In genomic region chr8:111717866-111718265, GRCm38 (mm10) we compare ENCODE assay signal across 8 mouse cellular contexts. TPM values are rescaled to one million over a fixed set of nuclear protein-coding genes. Genes with fewer than 3 reads are reported as not detected.
DNase-seq lines count a peak whose midpoint lies in the region; ATAC-seq and TF ChIP-seq lines count a peak whose summit lies in the region.

No protein-coding gene starts in this region.

- peak; percentile 23 to 30 for DNase-seq in right cerebral cortex, postnatal 10 days (ENCODE audit: low spot score in 2 of 2)
- DNase-seq in right cerebral cortex, postnatal 14 days, result no peak
- no peak for DNase-seq in forebrain, embryonic 11.5 days (ENCODE audit: low spot score)
- DNase-seq in liver, postnatal 0 days, result no peak
- no peak for DNase-seq in frontal cortex, adult 2 months (ENCODE audit: extremely low spot score in 1 of 2, low spot score in 1 of 2)
- no peak for DNase-seq in adipocyte (ENCODE audit: low spot score)

- H3K9me3 ChIP-seq in forebrain, embryonic 11.5 days (ENCODE audit: control insufficient read depth, low read length), result no peaks in the 10 kb centered on the region
- no peaks in the 10 kb centered on the region for H3K9me3 ChIP-seq in hindbrain, embryonic 15.5 days
- H3K9me3 ChIP-seq in liver, postnatal 0 days (ENCODE audit: low read length), result no peaks in the 10 kb centered on the region

- peak overlapping the region; percentile 88 for H3K27ac ChIP-seq in forebrain, embryonic 11.5 days (ENCODE audit: low read depth, low read length)
- H3K27ac ChIP-seq in hindbrain, embryonic 15.5 days (replicated peaks), result peak overlapping the region; percentile 88
- peak overlapping the region; percentile 44; the same call in 1 of the 2 replicates for H3K27ac ChIP-seq in liver, postnatal 0 days (ENCODE audit: low read depth)
- peak overlapping the region; percentile 44 for H3K27ac ChIP-seq in small intestine, adult 2 months (ENCODE audit: insufficient read depth, low read depth, low read length)

- H3K36me3 ChIP-seq in forebrain, embryonic 11.5 days (ENCODE audit: control insufficient read depth, insufficient read depth, low read length), result peaks cover 7% of the 10 kb centered on the region; the same call in 1 of the 2 replicates
- peaks cover 17% of the 10 kb centered on the region for H3K36me3 ChIP-seq in hindbrain, embryonic 15.5 days
- H3K36me3 ChIP-seq in liver, postnatal 0 days (replicated peaks; ENCODE audit: insufficient read depth, low read length), result peaks cover 26% of the 10 kb centered on the region; the same call in 1 of the 2 replicates
- H3K36me3 ChIP-seq in small intestine, adult 2 months (ENCODE audit: control insufficient read depth, insufficient read depth, low read length), result peaks cover 60% of the 10 kb centered on the region

- H3K4me2 ChIP-seq in forebrain, embryonic 11.5 days (ENCODE audit: low read depth, low read length, severe bottlenecking), result no peak overlapping the region
- H3K4me2 ChIP-seq in hindbrain, embryonic 15.5 days, result peak overlapping the region; percentile 28; the same call in 1 of the 2 replicates
- H3K4me2 ChIP-seq in liver, postnatal 0 days (ENCODE audit: low read depth, low read length), result no peak overlapping the region

- ATAC-seq in forebrain, embryonic 11.5 days (replicated peaks; ENCODE audit: low FRiP score), result no peak
- ATAC-seq in hindbrain, embryonic 15.5 days (ENCODE audit: low FRiP score, low read depth), result no peak
- ATAC-seq in liver, postnatal 0 days, result no peak

- 63% methylated on average over 6 of the region's 6 CpGs for WGBS in forebrain, embryonic 11.5 days
- 38% methylated on average over 6 of the region's 6 CpGs for WGBS in hindbrain, embryonic 15.5 days
- WGBS in liver, postnatal 0 days (ENCODE audit: insufficient replicate concordance), result 51% methylated on average over 6 of the region's 6 CpGs
- 17% methylated on average over 6 of the region's 6 CpGs for WGBS in small intestine, adult 2 months

- no peak for TF ChIP-seq EP300 in liver, postnatal 0 days (IDR thresholded peaks at IDR 0.05; ENCODE audit: low read depth)

- peak; percentile 57 for TF ChIP-seq CTCF in liver, postnatal 0 days (IDR thresholded peaks at IDR 0.05; ENCODE audit: low read depth)
- TF ChIP-seq CTCF in small intestine, adult 2 months (IDR thresholded peaks at IDR 0.05; ENCODE audit: extremely low read depth, insufficient read length, insufficient replicate concordance, low read depth, low read length), result peak; percentile 39; the same call in 1 of the 2 replicates

- no peaks in the 10 kb centered on the region for H3K27me3 ChIP-seq in forebrain, embryonic 11.5 days (ENCODE audit: control insufficient read depth, insufficient read depth, low read length)
- no peaks in the 10 kb centered on the region for H3K27me3 ChIP-seq in hindbrain, embryonic 15.5 days
- H3K27me3 ChIP-seq in liver, postnatal 0 days (ENCODE audit: insufficient read depth, low read length), result no peaks in the 10 kb centered on the region
- H3K27me3 ChIP-seq in small intestine, adult 2 months (ENCODE audit: control insufficient read depth, insufficient read depth, low read length), result no peaks in the 10 kb centered on the region

- H3K4me1 ChIP-seq in forebrain, embryonic 11.5 days (replicated peaks; ENCODE audit: control insufficient read depth, insufficient read depth, low read length), result peaks cover 17% of the 10 kb centered on the region
- peaks cover 35% of the 10 kb centered on the region for H3K4me1 ChIP-seq in hindbrain, embryonic 15.5 days (replicated peaks)
- H3K4me1 ChIP-seq in liver, postnatal 0 days (ENCODE audit: insufficient read depth), result peaks cover 6% of the 10 kb centered on the region; the same call in 1 of the 2 replicates
- H3K4me1 ChIP-seq in small intestine, adult 2 months (ENCODE audit: control insufficient read depth, insufficient read depth, insufficient read length, low read length), result peaks cover 14% of the 10 kb centered on the region

- TF ChIP-seq POLR2A in small intestine, adult 2 months (IDR thresholded peaks at IDR 0.05; ENCODE audit: low read depth, low read length), result no peak

- no peak overlapping the region for H3K4me3 ChIP-seq in forebrain, embryonic 11.5 days (ENCODE audit: low read depth, low read length)
- H3K4me3 ChIP-seq in hindbrain, embryonic 15.5 days, result no peak overlapping the region
- H3K4me3 ChIP-seq in liver, postnatal 0 days (ENCODE audit: low read depth, low read length), result no peak overlapping the region
- H3K4me3 ChIP-seq in small intestine, adult 2 months (ENCODE audit: low read depth, low read length), result no peak overlapping the region

- no peak overlapping the region for H3K9ac ChIP-seq in forebrain, embryonic 11.5 days (ENCODE audit: low read length)
- H3K9ac ChIP-seq in hindbrain, embryonic 15.5 days, result peak overlapping the region; percentile 20; the same call in 1 of the 2 replicates
- no peak overlapping the region for H3K9ac ChIP-seq in liver, postnatal 0 days (replicated peaks)

RNA-seq across cellular contexts. Expression of gene Bcar1, which starts 25.7 kb away (rescaled TPM):
- 60.1 and 60.8 TPM in 2 replicates for polyA plus RNA-seq in forebrain, embryonic 11.5 days (2014; fragmentation: Nextera tagmentation; extraction: Ambion mirVana)
- 46.5 and 54.2 TPM in 2 replicates for polyA plus RNA-seq in hindbrain, embryonic 15.5 days (2015; fragmentation: Nextera tagmentation; extraction: Ambion mirVana)
- 9.9 and 11.6 TPM in 2 replicates for polyA plus RNA-seq in liver, postnatal 0 days (2015; fragmentation: Nextera tagmentation; extraction: Ambion mirVana)
- polyA plus RNA-seq in small intestine, adult 2 months (2012; rRNA removed), result 84.1 and 251 TPM in 2 replicates
- polyA plus RNA-seq in frontal cortex, adult 2 months (2012; rRNA removed), result 42.1 and 44.2 TPM in 2 replicates

RNA-seq across cellular contexts. Expression of gene Ctrb1, which starts 27.1 kb away (rescaled TPM):
- not detected in 2 replicates for polyA plus RNA-seq in forebrain, embryonic 11.5 days (2014; fragmentation: Nextera tagmentation; extraction: Ambion mirVana)
- polyA plus RNA-seq in hindbrain, embryonic 15.5 days (2015; fragmentation: Nextera tagmentation; extraction: Ambion mirVana), result 1.00 and 1.9 TPM in 2 replicates
- 0.13 and 38.9 TPM in 2 replicates for polyA plus RNA-seq in liver, postnatal 0 days (2015; fragmentation: Nextera tagmentation; extraction: Ambion mirVana)
- 138 and 67,254 TPM in 2 replicates for polyA plus RNA-seq in small intestine, adult 2 months (2012; rRNA removed)
- polyA plus RNA-seq in frontal cortex, adult 2 months (2012; rRNA removed), result 0.24 and 0.25 TPM in 2 replicates

Comparison
In these comparisons a context has a peak if more than half of its experiments do, and no peak if none do; other contexts are left out.
1. DNase-seq: peak in right cerebral cortex, postnatal 10 days (2 of 2); none in right cerebral cortex, postnatal 14 days (single experiment), forebrain, embryonic 11.5 days (single experiment), liver, postnatal 0 days (single experiment), frontal cortex, adult 2 months (0 of 2) and adipocyte (single experiment).
2. Peak in every context shown above with its lines, with median percentiles within 50 percentile points of each other: H3K27ac ChIP-seq.